Mouse (Mus musculus) ES-E14 (cell line): ENCODE measurements at regions not wholly inside any gene's neighbourhood (a gene's known extent, or its start where the extent isn't known, plus 50 kb on each side); places are given as distances from the start of the nearest gene placed in this dataset.

Source experiments
- DNase-seq: peaks from one replicate; pipeline ENCODE4 v3.0.0-alpha.2; 2013; ENCODE audit warnings: low read depth, low spot score
- H3K27ac ChIP-seq: 2 replicates; pipeline ENCODE4 v1.5.1; 2012; ENCODE audit warnings: low read depth, mild to moderate bottlenecking, low read length, moderate library complexity, mixed read lengths; ENCODE audit not compliant: poor library complexity, insufficient read depth, severe bottlenecking
- H3K36me3 ChIP-seq: 2 replicates; pipeline ENCODE4 v1.6.1; 2012; ENCODE audit warnings: mild to moderate bottlenecking, low read length, moderate library complexity, mixed read lengths; ENCODE audit not compliant: control insufficient read depth, poor library complexity, insufficient read depth, severe bottlenecking
- H3K4me1 ChIP-seq, 2 experiments: fragments of 150-350 bp in 1 of 2; sonication (generic) in 1 of 2; 2 replicates each; pipeline ENCODE4 v1.6.1; 2012; ENCODE audit warnings: low read length in 2 of 2, mild to moderate bottlenecking in 1 of 2, mixed read lengths in 1 of 2; ENCODE audit not compliant: control insufficient read depth in 2 of 2, insufficient read depth in 2 of 2, poor library complexity in 1 of 2
- H3K4me3 ChIP-seq, 2 experiments: fragments of 150-350 bp in 1 of 2; sonication (generic) in 1 of 2; 2 replicates each; pipeline ENCODE4 v1.5.1; 2012; ENCODE audit warnings: low read length in 2 of 2, low read depth in 1 of 2, mild to moderate bottlenecking in 1 of 2, mixed read lengths in 1 of 2; ENCODE audit not compliant: insufficient read depth in 1 of 2, poor library complexity in 1 of 2, severe bottlenecking in 1 of 2
- H3K9ac ChIP-seq: 2 replicates; pipeline ENCODE4 v1.6.1; 2012; ENCODE audit warnings: low read depth, mild to moderate bottlenecking, low read length, mixed read lengths; ENCODE audit not compliant: poor library complexity, insufficient read depth, severe bottlenecking
- H3K9me3 ChIP-seq: fragments of 150-350 bp; sonication (generic); 2 replicates; pipeline ENCODE4 v1.6.1; 2012; ENCODE audit warnings: low read depth, mild to moderate bottlenecking, low read length; ENCODE audit not compliant: control insufficient read depth, insufficient read depth
- CHD2 ChIP-seq: IDR thresholded peaks from 2 replicates; pipeline ENCODE4 v1.6.1; 2014; ENCODE audit warnings: mild to moderate bottlenecking, low read depth, low read length, inconsistent platforms
- HCFC1 ChIP-seq: IDR thresholded peaks from 2 replicates; pipeline ENCODE4 v1.6.1; 2012; ENCODE audit warnings: low read length, inconsistent platforms, borderline replicate concordance; ENCODE audit not compliant: insufficient read depth
- MAFK ChIP-seq: IDR thresholded peaks from 2 replicates; pipeline ENCODE4 v1.6.1; 2014; ENCODE audit warnings: mild to moderate bottlenecking, low read depth, low read length, inconsistent platforms; ENCODE audit not compliant: insufficient read depth
- ZC3H11A ChIP-seq: IDR thresholded peaks from 2 replicates; pipeline ENCODE4 v1.6.1; 2012; ENCODE audit warnings: low read depth, mild to moderate bottlenecking, inconsistent platforms, low read length, borderline replicate concordance
- ZNF384 ChIP-seq: IDR thresholded peaks from 2 replicates; pipeline ENCODE4 v1.6.1; 2012; ENCODE audit warnings: low read depth, low read length, inconsistent platforms
- in situ Hi-C, 2 experiments: fragments of 600-800 bp; cut with MboI; formaldehyde crosslinking; loops; one replicate each; pipeline ENCODE4 v1.15.1; 2025; ENCODE audit warnings: low sequenced_read_pairs in 2 of 2, inconsistent platforms in 1 of 2; ENCODE audit not compliant: unreplicated experiment in 2 of 2

DNA sequence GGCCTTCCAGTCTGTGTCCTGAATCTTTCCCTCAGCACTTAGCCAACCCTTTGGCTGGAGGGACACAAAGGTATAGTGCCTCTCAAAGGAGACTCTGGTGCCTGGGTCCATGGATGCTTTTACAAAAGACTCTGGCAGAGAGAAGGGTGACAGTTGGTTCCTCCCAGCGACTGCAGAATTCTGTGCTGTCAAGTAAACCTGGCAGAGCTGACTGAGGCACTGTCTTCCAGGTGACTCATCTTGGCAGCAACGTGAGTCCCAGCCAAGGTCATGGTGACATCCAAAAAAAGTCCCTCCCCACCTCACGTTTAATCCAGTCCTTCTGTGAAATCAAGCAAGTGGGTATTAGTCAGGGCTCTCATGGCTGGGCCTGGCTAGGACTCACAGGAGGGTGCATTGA, 150.3 kb downstream of the Fam43a start:
- no peak for TF ChIP-seq CHD2
- in situ Hi-C loops = no loop called here
- Histone ChIP-seq H3K9me3 (no peaks in the 10 kb centered on the region), H3K4me1 (no peaks in the 10 kb centered on the region), H3K27ac (no peak overlapping the region), H3K9ac (no peak overlapping the region), H3K4me3 (no peak overlapping the region), H3K36me3 (no peaks in the 10 kb centered on the region)
- DNase-seq = no peak

GRCm38 (mm10) chr16:30755771-30756170, 156.2 kb downstream of the Fam43a start:
- TF ChIP-seq ZNF384 = no peak
- no peak for TF ChIP-seq CHD2
- no peak for TF ChIP-seq ZC3H11A
- TF ChIP-seq HCFC1 = no peak
- no peak for TF ChIP-seq MAFK
- Histone ChIP-seq H3K4me3 (no peak overlapping the region), H3K9me3 (no peaks in the 10 kb centered on the region), H3K9ac (no peak overlapping the region), H3K4me1 (no peaks in the 10 kb centered on the region), H3K36me3 (no peaks in the 10 kb centered on the region), H3K27ac (no peak overlapping the region)
- DNase-seq = no peak
- in situ Hi-C loops = no loop called here

DNA sequence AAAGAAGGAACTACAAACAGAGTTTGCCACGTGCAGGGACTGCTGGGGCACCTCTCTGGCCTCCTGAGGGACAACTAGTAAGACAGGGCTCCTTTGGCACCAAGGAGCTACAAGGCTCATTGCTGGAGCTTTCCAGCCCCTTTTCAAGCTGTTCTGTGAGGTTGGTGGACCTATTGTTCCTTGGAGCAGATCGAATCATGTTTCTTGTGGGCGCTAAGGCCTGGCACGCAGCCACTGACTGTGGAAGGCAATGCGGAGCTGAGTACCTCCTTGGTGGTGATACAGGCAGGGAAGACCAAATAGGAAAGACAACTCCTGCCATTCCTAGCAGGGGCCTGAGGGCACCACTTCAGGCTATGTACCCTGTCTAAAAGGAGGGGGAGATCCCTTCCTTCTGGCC, 157.2 kb downstream of the Fam43a start:
- no peak for DNase-seq
- H3K27ac ChIP-seq = no peak overlapping the region
- H3K9ac ChIP-seq = no peak overlapping the region
- no peaks in the 10 kb centered on the region for H3K4me1 ChIP-seq
- TF ChIP-seq HCFC1 = no peak
- no peak for TF ChIP-seq ZNF384
- no peak for TF ChIP-seq ZC3H11A
- TF ChIP-seq MAFK = no peak
- TF ChIP-seq CHD2 = no peak
- in situ Hi-C loops = no loop called here
- no peaks in the 10 kb centered on the region for H3K9me3 ChIP-seq
- no peaks in the 10 kb centered on the region for H3K36me3 ChIP-seq
- no peak overlapping the region for H3K4me3 ChIP-seq

DNA sequence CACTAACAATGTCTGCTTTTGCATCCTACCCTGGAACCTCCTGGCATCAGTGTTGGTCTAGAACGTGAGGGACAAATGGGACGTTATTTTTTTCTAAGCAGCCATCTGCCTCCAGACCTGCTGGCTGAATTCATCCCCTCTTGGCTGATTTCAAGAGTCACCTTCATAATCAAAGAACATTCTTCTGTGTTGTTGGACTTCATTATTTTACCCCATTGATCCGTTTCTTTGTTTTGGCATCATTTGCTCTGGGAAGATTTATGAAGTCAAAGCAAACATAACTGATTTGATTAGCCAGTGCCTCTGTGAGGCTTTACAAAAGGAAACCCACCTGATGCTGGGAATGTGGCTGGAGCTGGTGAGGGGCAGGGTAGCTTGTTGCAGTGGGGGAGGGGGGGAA, 158.0 kb downstream of the Fam43a start:
- in situ Hi-C loops = no loop called here
- Histone ChIP-seq H3K9ac (no peak overlapping the region), H3K27ac (no peak overlapping the region), H3K4me1 (no peaks in the 10 kb centered on the region), H3K9me3 (no peaks in the 10 kb centered on the region), H3K36me3 (no peaks in the 10 kb centered on the region), H3K4me3 (no peak overlapping the region)
- no peak for DNase-seq
- no peak for TF ChIP-seq ZNF384
- no peak for TF ChIP-seq CHD2
- TF ChIP-seq HCFC1 = no peak
- TF ChIP-seq ZC3H11A = no peak
- no peak for TF ChIP-seq MAFK

DNA sequence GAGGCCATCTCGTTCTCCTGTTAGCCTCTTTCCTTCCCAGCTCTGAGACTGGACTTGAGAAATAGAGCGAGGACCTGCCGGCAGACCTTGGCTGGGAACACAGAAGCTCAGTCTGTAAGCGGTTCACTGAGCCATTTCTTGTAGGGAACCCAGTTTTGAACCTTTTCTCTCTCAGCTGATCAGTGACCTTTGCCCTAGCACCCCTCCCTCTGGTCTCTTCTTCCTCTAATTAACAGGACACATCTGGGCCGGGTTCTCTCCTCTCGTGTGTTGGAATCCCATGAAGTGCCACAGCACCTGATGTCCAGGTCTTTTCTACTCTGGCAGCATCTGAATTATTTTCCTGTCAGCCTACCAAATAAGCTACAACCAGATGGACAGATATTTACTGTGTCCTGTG, 158.5 kb downstream of the Fam43a start:
- no peaks in the 10 kb centered on the region for H3K9me3 ChIP-seq
- in situ Hi-C loops = no loop called here
- H3K9ac ChIP-seq = no peak overlapping the region
- H3K27ac ChIP-seq = no peak overlapping the region
- H3K4me3 ChIP-seq = no peak overlapping the region
- H3K36me3 ChIP-seq = no peaks in the 10 kb centered on the region
- no peaks in the 10 kb centered on the region for H3K4me1 ChIP-seq
- TF ChIP-seq ZNF384 = no peak
- TF ChIP-seq MAFK = no peak
- no peak for TF ChIP-seq CHD2
- TF ChIP-seq HCFC1 = no peak
- no peak for TF ChIP-seq ZC3H11A
- no peak for DNase-seq
